Mouse (Mus musculus): ENCODE data around the gene Acat1. TPM values are rescaled to one million over a fixed set of nuclear protein-coding genes. Genes with fewer than 3 reads are reported as not detected.

Gene Acat1
- total RNA-seq (2021): 10 to 100 TPM; 54.5 to 55.4 TPM
- long read RNA-seq, transcript Acat1-201 (12 exons, 3,405 nt): major isoform, 85 of 100 reads
- long read RNA-seq, partial matches to known transcripts: 4 of 100 reads
- long read RNA-seq, other reads (novel, unspliced or antisense): 11 of 100 reads

DNA sequence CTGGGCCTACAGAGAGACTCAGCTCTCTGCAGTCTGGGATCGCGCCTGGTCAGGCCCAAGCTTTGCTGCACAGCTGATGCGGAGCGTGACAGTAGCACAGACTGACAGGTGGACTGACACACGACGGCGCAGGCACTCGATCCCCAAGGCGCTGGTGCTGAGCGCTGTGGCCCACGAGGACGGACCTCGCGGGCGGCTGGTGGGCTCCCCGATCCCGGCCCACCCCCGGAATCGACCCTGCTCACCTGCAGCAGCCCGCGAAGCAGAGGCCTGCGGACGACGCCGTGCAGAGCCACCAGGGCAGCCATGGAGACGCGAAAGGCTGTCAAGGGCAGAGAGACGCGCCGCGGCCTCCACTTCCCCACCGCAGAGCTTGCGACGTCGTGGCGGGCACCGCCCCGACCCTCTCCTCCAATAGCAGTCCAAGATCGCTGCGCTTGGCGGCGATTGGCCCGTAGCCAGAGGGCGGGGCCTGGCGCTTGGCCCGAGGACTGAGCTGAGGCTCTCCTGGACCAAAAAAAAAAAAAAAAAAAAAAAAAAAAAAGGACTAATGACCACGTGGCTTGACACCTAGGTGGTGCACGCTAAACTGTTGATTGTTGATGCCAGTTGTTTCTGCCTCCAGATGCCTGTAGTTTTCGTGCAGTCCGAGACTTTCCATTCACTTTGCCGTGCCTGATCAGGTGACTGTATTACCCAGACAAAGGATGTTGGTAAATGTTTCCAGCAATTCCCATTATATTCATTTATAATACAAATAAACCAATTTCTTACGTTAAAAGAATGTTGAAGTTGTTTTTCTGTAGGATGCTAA is at the start of gene Acat1:
TSS of gene Acat1 (minus strand) at position 415 of the 814 bp plus-strand sequence.
- peak; percentile 87 to 95 for DNase-seq (ENCODE audit: low spot score in 2 of 2)

DNA sequence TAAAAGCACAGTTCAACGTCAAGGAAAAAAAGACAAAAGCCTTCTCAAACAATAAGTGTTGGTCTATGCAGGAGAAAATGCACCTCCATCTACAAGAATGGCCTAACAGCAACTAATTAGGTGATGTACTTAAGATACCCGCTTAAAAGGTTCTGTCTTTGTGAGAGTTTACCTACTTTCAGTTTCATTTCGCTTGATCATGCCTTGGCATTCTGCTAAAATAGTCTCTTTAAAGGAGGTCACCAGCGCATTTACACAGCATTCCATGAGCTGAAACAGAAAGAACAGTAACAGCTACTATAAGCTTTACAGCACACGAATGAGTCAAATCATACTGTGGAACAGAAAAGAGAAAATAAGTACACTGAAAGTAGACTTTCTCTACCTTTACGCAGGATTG is 24.6 kb upstream of the Acat1 start:
- DNase-seq (ENCODE audit: low spot score in 2 of 2): no peak

GRCm38 (mm10) chr9:53615246-53615645 is 5.1 kb upstream of the Acat1 start:
- DNase-seq (ENCODE audit: low spot score in 2 of 2): no peak

- DNase-seq (ENCODE audit: low spot score in 2 of 2): no peak
These were observed 4.1 kb upstream of the Acat1 start for GRCm38 (mm10) chr9:53614286-53614685.

DNA sequence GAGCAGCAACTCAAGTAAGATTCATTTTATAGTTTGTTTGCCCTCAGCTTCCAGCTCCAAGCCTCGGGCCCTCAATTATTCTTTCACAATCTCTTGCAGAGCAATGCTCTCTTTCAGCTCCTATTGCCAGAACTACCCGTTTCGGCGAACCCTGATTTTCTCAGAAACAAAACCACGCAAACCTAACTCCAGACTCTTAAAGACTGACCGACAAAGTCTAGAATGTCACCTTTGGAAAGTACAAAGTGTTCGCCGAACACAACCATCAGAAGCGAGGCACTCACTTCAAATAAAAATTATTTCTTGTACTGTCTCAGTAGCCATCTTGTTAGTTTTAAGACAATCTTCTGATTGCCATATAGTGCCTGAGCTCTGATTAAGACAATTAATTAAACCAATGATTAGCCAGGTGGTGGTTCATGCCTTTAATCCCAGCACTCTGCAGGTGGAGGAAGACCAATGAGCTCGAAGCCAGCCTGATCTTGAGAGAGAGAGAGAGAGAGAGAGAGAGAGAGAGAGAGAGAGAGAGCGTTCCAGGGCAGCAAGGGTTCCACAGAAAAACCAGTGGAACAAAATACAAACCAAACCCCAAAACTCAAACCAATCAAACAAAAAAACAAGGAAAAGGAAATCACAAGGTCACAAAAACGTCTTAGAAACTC is 745 bp downstream of the Acat1 start:
- peak in 1 of 2 experiments; percentile 17 for DNase-seq (ENCODE audit: low spot score in 2 of 2)

DNA sequence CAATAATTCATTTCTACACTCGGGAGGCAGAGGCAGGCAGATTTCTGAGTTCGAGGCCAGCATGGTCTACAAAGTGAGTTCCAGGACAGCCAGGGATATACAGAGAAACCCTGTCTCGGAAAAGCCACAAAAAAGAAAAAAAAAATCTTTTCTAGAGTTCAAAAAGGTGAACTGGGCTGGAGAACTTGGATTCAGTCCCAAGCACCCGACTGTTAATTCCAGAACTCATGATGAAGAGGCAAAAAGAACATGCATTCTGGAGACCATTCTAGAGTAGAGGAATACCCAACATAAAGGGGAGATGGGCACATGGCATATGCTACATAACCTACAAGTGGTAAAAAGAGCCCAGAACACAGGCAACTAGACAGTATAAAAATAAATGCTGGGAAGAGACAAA is 2.4 kb downstream of the Acat1 start:
- DNase-seq (ENCODE audit: low spot score in 2 of 2): no peak

DNA sequence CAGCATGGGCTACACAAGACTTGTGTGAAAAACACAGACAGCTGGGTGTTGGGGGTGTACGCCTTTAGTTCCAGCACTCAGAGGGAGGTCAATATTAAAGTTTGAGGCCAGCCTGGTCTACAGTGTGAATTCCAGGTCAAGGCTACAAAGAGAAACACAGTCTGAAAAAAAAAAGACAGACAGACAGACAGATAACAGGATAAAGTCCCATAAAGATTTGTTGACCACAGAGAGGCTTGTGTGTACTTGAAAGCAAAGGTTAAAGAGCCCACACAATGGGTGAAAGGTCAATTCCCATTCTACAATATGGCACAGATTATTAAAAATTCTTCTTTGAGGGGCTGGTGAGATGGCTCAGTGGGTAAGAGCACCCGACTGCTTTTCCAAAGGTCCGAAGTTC is 3.0 kb downstream of the Acat1 start:
- DNase-seq (ENCODE audit: low spot score in 2 of 2): no peak

- DNase-seq (ENCODE audit: low spot score in 2 of 2): no peak
These were observed 5.2 kb downstream of the Acat1 start for GRCm38 (mm10) chr9:53604954-53605353.

DNA sequence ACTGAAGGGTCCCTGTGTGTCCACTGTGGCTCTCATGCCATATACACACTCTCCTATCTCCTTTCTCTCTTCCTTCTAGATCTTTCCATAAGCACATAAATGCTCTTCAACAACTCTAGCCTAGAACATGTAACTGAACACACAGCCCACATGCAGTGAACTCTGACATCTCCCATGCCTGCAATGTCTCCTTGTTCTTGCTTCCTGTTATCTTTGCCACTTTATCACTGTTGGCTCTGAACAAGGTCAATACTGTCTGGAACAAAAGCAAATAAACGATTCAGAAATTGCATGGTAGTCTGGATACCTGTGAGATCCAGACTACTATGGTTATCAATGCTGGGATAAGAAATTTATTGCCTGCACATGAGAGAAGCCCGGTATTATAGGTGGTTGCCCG is 6.3 kb downstream of the Acat1 start:
- no peak for DNase-seq (ENCODE audit: low spot score in 2 of 2)

- no peak for DNase-seq (ENCODE audit: low spot score in 2 of 2)
These were observed 6.8 kb downstream of the Acat1 start for GRCm38 (mm10) chr9:53603384-53603783.

DNA sequence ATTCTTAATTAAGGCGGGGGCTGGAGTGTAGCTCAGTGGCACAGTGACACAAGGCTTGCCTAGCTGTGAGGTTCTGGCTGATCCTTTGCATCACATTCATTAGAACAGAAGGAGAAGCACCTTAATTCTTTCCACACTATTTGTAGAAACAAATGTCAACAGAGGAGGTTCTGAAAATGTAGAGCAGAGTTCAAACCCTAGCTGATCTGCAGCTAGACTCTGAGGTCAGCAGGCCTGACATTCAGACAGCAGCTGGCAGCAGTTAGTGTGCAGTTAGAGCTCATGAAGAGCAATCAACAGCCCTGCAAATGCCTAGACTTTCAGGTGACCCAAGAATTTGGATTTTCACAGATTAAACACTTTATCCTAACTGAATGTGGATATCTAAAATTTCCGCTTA is 8.6 kb downstream of the Acat1 start:
- DNase-seq (ENCODE audit: low spot score in 2 of 2): no peak

GRCm38 (mm10) chr9:53598631-53599030 is 11.6 kb downstream of the Acat1 start:
- no peak for DNase-seq (ENCODE audit: low spot score in 2 of 2)

GRCm38 (mm10) chr9:53596971-53597600 is 13.1 kb downstream of the Acat1 start:
- no peak for DNase-seq (ENCODE audit: low spot score in 2 of 2)

- DNase-seq (ENCODE audit: low spot score in 2 of 2): peak in 1 of 2 experiments; percentile 65
These were observed 15.4 kb downstream of the Acat1 start for GRCm38 (mm10) chr9:53594764-53595163.

DNA sequence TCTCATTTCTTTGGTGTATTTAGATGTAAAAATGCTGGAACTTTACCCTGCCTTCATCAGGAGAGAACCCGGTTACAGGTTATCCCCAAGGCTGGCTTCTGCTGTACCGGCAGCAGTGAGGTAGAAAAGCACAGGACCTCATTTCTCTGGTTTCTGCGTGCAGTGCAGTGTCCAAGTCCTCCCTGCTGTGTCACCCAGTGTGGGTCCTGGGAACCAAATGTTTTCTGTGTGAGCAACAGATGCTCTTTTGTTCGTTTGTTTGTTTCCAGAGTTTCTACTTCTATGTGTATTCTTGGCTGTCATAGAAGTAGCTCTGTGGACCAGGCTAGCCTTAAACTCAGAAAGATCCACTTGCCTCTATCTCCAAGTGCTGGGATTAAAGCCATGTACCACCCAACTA is 28.3 kb downstream of the Acat1 start:
- no peak for DNase-seq (ENCODE audit: low spot score in 2 of 2)

DNA sequence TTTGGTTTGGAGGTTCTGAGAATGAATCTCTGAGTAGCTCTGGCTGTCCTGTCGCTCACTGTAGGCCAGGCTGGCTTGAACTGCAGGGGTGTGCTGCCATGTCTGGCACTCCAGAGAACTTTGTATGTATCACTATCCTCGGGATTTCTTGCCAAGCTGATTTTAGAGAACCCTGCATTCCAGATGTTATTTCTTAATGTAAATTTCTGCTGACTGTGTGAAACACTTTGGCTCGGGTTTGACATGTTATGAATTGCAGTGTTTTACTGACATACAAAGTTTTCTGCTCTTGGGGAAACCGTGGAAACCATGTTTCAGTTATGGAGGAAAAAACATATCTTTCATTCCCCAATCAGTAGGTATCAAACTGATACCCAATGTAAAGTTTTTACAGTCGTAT is 34.5 kb downstream of the Acat1 start:
- no peak for DNase-seq (ENCODE audit: low spot score in 2 of 2)

DNA sequence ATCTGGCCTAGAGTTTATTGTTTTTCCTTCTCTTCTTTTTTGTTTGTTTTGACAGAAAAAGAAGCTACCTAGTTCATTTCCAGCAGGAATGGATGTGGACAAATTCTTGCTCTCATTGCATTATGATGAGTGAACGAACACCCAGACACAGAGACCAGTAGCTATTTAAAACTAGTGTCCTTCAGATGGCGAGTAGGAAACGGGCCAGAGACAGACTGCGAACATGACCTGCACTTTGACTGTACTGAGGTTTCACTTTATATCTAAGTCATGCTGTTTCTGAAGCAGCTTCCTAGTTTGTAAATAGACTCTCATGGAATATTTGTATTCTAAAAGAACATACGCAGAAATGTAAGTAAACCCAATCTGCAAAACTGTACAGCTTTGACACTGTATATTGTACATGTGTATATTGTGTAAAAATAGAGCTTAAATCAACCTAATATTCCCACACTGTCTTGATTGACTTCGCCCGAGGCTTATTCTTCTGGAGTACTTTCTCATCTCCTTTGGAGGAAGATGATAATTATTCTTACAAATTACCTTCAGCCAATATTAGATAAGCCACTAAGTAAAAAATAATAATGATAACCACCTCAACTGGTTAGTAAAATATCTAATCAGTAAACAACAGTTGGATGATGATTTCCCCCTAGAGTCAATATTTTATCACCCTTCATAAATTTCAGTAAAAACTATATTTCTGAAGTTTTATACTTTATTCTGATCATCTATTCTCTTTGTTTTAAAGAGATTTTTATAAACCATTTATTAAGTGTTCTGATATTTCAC is 37.5 kb downstream of the Acat1 start:
- DNase-seq (ENCODE audit: low spot score in 2 of 2): no peak

GRCm38 (mm10) chr9:53570662-53571061 is 39.5 kb downstream of the Acat1 start:
- DNase-seq (ENCODE audit: low spot score in 2 of 2): peak in 1 of 2 experiments; percentile 62

DNA sequence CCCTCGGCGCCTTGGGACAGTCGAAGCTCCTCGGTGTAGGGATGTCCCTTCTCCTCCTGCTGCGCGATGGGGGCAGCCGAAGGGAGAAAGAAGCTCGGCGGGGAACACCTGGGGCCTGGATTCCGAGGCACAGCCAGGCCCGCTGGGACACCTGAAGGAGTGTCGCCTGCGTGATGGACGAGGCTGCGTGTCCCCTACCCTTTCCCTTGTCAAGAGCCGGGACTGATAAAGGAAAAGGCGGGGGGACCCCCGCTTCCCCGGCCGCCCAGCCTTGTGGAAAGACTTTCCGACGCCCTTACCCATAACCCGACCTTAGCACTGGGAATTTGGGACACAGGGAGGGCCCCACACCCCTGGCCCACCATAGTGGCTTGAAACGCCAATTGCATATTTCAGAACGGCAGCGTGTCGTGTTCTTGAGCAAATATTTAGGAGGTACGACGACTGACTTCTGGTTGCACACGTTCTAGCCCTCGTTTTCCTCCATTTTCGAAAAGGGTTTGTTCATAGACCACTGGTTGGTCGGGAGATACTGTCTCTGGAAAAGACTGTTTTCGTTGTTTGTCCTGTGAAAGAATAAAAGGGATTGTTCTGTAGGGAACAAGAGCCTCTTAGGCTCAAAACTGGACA is 72.7 kb downstream of the Acat1 start:
- DNase-seq (ENCODE audit: low spot score in 2 of 2): peak in 1 of 2 experiments; percentile 5

GRCm38 (mm10) chr9:53536558-53537320 is 73.4 kb downstream of the Acat1 start, which contains the start of the genes Atm and Npat:
Gene Atm (minus strand): TSS chr9:53536740.
Gene Npat (plus strand): TSS chr9:53537047.
- DNase-seq (ENCODE audit: low spot score in 2 of 2): peak; percentile 100

All from layer of hippocampus, adult 18-20 months (tissue).